Mouse (Mus musculus) MEL-GATA-1-ER (cell line): ENCODE measurements around the gene Prrt2.

Experiments used
- DNase-seq: peaks from one replicate; pipeline ENCODE4 v3.0.0-alpha.2; 2012; ENCODE audit warnings: low read depth; ENCODE audit errors: extremely low read depth

Gene Prrt2

DNA sequence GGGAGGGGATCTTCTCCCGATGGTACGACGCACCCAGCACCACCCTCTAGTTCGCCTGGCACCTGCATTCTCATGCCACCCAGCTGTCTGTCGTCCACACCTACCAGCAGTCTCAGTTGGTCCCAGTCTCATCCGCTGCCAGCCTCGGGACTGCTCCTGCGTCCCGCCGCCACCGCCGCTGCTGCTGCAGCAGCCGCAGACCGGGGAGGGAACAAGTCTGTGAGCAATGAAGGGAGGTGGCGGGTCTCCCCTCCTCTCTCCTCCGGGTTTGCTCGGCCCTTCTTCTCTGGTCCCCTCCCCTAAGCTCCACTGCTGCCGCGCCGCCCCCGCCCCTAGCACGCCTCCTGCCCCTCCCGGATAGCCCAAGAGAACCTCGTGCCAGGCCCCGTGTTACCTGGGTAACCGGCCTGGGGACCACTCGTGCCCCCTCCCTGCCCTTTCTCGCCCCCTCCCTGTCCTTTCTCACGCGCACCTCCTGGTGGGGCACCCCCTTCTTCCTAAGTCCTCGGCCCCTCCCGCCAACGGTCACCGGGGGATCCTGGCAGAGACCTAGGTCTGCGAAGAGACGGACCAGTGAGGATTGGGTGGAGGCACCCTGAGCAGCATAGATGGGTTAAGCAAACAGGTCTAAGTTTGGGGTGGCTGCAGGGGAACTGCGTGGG, at the start of gene Prrt2, which contains the start of gene Gm42742:
Gene Prrt2 (minus strand): TSS at position 311 of the 662 bp plus-strand sequence.
Gene Gm42742 (minus strand): TSS at position 197 of the 662 bp plus-strand sequence.
- DNase-seq = no peak

- no peak for DNase-seq
Measured at GRCm38 (mm10) chr7:127066317-127066716, 45.3 kb upstream of the Prrt2 start.

- DNase-seq = no peak
Measured at GRCm38 (mm10) chr7:127065538-127065937, 44.5 kb upstream of the Prrt2 start.

DNA sequence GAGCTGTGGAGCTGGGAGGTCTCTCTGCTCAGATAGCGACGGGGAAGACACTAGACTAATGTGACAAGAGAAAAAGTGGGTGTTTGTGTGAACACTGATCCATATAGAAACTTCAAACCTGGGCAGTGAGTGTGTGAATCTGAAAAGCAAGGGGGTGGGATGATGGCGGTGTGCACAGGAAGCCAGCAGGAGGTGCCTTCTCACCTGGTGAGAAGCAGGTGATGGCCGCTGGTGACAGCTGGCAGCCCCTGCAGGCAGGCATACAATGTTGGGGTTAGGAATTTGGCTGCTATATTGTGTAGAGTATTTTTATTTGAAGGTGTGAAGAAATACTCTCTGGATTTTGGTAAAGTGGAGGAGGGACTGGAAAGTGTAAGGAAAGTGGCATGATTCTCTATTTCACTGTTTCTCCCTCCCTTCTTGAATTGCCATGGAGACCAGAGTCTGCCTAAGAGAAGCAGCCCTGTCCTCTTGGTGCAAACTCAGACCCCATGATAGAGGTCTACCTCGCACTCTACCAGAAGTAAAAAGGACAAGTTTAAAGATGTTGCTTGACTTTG, 34.1 kb upstream of the Prrt2 start:
- no peak for DNase-seq

GRCm38 (mm10) chr7:127041851-127042672, 21.1 kb upstream of the Prrt2 start, which contains the start of gene Kif22:
Gene Kif22 (minus strand): TSS chr7:127042471.
- peak; percentile 76 for DNase-seq

DNA sequence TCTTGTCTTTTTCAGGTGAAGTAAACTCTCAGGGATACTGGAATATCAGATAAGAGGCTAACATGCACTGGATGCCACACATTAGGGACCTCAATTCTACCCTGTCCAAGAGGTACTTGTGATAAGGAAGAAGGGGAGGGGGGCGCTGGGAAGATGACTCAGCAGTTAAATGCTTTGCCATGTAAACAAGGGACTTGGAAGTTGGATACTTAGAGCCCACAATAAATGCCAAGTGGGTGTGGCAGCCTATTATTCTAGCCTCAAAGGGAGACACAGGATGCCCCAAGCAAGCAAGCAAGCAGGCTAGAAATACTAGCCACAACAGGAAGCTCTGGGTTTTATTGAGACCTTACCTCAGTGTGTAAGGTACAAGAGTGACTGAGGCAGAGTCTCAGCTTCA, 10.2 kb upstream of the Prrt2 start:
- DNase-seq = no peak

GRCm38 (mm10) chr7:127030172-127030571, 9.2 kb upstream of the Prrt2 start:
- no peak for DNase-seq

DNA sequence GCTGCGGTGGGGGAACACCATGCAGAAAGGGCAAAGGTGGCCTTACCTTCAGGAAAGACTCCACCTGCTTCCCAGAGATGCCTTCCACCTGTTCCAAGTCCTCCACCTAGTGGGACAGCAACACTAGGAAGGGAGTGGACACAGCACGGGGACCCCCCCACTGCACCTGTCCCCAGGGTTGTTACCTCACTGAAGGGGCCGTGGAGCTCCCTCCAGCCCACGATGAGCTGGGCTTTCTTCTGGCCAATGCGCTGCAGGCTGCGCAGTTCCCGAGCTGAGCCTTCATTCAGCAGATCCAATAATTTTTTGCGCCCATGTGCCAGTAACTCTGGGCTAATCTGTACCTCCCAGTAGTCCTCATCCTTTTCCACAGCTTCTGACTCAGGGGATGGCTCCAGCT, 6.9 kb upstream of the Prrt2 start:
- no peak for DNase-seq

GRCm38 (mm10) chr7:127026984-127027726, 6.1 kb upstream of the Prrt2 start, which contains the start of gene Maz:
Gene Maz (minus strand): TSS chr7:127027037.
- peak; percentile 96 for DNase-seq

GRCm38 (mm10) chr7:127026616-127026983, 5.6 kb upstream of the Prrt2 start:
- DNase-seq = no peak

GRCm38 (mm10) chr7:127026161-127026600, 5.2 kb upstream of the Prrt2 start:
- DNase-seq = no peak

GRCm38 (mm10) chr7:127025556-127026160, 4.6 kb upstream of the Prrt2 start:
- no peak for DNase-seq

- peak; percentile 70 for DNase-seq
Measured at GRCm38 (mm10) chr7:127024755-127025555, 3.9 kb upstream of the Prrt2 start.

DNA sequence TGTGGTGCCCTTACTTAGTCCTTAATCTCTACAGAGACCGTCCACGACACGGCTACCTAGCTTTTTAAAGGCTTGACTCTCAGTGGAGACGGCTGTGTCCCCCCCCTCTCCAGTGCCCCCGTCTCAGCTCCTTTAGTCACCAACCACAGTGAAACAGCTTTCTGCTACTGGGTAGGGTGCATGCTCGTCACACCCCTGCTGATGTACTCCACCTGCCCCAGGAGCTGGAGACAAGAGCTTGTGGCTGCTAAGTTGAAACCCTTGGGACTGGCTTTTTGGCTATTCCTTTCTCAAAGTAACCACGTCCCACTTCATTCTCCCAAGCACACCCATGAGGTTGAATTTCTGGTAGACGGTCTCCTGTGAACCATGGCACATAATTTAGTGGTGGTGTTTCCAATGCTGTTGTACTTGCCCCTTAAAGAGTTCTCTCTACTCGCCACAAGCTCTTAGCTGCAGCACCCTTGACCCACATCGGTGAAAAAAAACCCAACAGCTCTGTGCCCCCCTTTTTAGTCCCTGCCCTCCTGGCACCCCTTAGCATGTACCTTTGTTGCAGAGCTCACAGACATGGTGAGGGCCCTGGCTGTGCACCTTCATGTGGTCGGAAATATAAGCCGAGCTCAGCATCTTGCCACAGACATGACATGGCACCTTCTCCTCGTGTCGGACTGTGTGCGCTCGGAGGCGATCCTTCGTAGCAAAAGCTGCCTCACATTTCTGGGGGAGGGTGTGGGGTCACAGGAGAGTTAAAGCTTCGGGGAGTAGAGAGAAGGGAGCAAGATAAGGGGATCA, 3.1 kb upstream of the Prrt2 start:
- DNase-seq = no peak

DNA sequence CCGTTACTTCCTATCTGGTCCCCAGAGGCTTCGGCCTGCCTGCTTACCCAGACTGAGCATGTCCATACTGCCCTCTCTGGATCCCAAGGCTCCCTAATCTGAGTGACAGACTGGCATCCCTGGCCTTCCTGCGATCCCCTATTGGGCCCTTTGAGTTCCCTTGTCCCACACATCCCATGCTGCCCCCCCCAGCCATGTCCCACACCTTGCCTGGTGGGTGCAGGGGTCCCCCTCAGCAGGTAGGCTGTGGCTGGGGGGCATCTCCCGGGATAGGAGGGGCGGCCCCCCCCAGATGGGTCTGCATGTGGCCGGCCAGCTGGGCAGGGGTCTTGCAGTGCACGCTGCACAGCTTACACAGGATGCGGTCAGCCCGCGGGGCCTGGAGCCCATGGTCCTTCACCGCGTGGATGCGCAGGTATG, 2.3 kb upstream of the Prrt2 start:
- no peak for DNase-seq

GRCm38 (mm10) chr7:127022528-127023271, 1.7 kb upstream of the Prrt2 start:
- no peak for DNase-seq

DNA sequence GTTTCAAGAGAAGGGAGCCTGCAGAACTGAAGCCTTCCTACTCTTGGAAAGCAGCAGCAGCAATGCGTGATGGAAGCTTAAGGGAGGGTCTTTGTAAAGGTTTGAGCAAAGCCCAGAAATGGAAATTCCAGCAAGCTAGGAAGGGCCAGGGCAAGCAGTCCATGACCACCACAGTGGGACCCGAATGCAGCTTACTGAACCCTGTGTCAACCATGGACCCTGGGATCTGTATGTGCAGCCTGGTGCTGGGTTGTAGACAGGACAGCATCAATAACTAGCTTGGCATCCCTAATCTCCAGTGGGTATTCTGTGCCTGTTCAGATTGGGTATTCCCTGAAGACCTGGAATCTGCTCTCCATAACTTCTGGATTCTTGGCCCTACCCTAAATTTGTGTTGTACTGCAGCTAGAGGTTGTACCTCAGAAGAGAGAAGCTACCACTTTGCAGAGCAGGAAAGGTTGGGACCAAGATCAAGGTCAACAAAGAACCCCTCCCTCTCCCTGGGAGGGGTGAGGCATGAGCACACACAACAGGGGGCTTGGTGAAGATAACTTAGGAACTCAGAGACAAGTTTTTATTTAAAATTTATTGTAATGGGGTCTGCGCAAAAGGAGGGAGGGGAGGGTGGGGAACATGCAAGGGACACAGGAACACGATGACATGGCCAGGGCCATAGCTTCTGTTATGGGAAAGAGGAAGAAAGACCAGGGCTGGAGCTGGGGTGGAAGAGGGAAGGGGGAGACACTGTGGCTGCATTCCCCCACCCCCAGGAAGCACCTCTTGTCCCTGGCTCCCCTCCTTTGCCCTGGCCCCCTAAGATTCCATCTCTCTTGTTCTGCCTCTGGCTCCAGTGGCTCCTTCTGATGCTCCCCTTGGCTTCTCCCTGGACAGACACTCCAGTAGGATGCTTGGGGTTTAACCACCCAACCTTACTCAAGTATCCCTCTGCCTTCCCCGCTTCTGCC, 834 bp upstream of the Prrt2 start:
- DNase-seq = no peak
